Comparison of ENCODE assay signal across 8 mouse cellular contexts in the genomic region with DNA sequence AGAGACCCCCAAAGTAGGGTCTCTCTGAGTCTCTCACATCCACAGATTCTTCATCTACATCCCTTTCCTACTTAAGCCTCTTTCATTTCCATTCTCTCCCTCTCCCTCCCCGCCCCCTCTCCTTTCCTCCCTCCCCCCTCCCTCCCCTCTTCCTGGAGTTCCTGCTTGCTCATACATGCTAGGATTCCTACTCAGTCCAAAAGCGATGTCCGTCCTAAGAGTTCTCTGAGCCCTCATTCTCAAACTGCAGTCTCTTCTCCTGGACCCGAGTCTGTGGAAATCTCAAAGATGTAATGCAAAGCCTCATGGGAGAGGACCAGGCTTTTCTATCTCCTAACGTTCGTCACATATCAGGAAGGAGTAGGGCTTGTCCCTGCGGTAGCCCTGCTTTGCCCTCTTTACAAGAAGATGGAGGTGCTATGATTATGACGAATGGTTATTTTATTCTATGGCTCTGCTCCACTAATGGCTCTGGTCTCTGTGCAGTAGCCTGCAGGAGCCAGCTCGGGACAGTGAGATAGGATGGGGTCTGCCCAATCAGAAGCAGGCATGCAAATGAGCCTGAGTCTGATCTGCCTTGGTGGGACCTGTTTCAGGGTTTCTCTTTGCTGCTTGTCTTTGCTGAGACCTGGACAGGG. TPM values are rescaled to one million over a fixed set of nuclear protein-coding genes. Genes with fewer than 3 reads are reported as not detected.
DNase-seq lines count a peak whose midpoint lies in the region; ATAC-seq lines count a peak whose summit lies in the region.

No protein-coding gene starts in this region.

- peaks cover 29% of the 10 kb centered on the region for H3K4me1 ChIP-seq in kidney, embryonic 15.5 days
- peaks cover 19% of the 10 kb centered on the region for H3K4me1 ChIP-seq in embryonic facial prominence, embryonic 15.5 days
- H3K4me1 ChIP-seq in limb, embryonic 10.5 days, result peaks cover 41% of the 10 kb centered on the region

- DNase-seq in kidney, postnatal 36 days, result no peak
- peak; percentile 57 for DNase-seq in NIH3T3 (ENCODE audit: low read depth)
- DNase-seq in limb, embryonic 10.5 days (ENCODE audit: low spot score), result peak; percentile 58
- DNase-seq in neural tube, embryonic 10.5 days (ENCODE audit: extremely low spot score, low spot score), result peak; percentile 62
- DNase-seq in frontal cortex, postnatal 10 days (ENCODE audit: low spot score in 2 of 2), result no peak
- DNase-seq in urinary bladder, adult 18-20 months (ENCODE audit: low spot score in 2 of 2), result no peak

- WGBS in kidney, embryonic 15.5 days, result 0% methylated on average over 9 of the region's 9 CpGs
- under 1% methylated on average over 9 of the region's 9 CpGs for WGBS in embryonic facial prominence, embryonic 15.5 days
- WGBS in limb, embryonic 10.5 days, result 2% methylated on average over 9 of the region's 9 CpGs

- H3K9ac ChIP-seq in kidney, embryonic 15.5 days, result 0 out of 2 replicates have a peak overlapping the region, but pooled peaks have one; percentile 33
- peak overlapping the region; percentile 15; the same call in 1 of the 2 replicates for H3K9ac ChIP-seq in embryonic facial prominence, embryonic 15.5 days

- ATAC-seq in kidney, embryonic 15.5 days (replicated peaks; ENCODE audit: low FRiP score), result peak; percentile 90
- peak; percentile 52; the same call in 1 of the 2 replicates for ATAC-seq in embryonic facial prominence, embryonic 15.5 days (ENCODE audit: insufficient number of reproducible peaks, low FRiP score, low TSS enrichment, low read depth)

- no peaks in the 10 kb centered on the region for H3K9me3 ChIP-seq in kidney, embryonic 15.5 days (replicated peaks)
- H3K9me3 ChIP-seq in embryonic facial prominence, embryonic 15.5 days (replicated peaks), result no peaks in the 10 kb centered on the region
- no peaks in the 10 kb centered on the region for H3K9me3 ChIP-seq in limb, embryonic 10.5 days (replicated peaks)

- peak overlapping the region; percentile 39 for H3K4me3 ChIP-seq in kidney, embryonic 15.5 days (replicated peaks)
- H3K4me3 ChIP-seq in embryonic facial prominence, embryonic 15.5 days (replicated peaks), result peak overlapping the region; percentile 25
- peak overlapping the region; percentile 49 for H3K4me3 ChIP-seq in limb, embryonic 10.5 days

- no peaks in the 10 kb centered on the region for H3K27me3 ChIP-seq in kidney, embryonic 15.5 days
- H3K27me3 ChIP-seq in embryonic facial prominence, embryonic 15.5 days, result no peaks in the 10 kb centered on the region
- H3K27me3 ChIP-seq in limb, embryonic 10.5 days (ENCODE audit: low read depth, poor library complexity, severe bottlenecking), result no peaks in the 10 kb centered on the region

- peak overlapping the region; percentile 79 for H3K27ac ChIP-seq in kidney, embryonic 15.5 days
- H3K27ac ChIP-seq in embryonic facial prominence, embryonic 15.5 days (replicated peaks), result 0 out of 2 replicates have a peak overlapping the region, but pooled peaks have one; percentile 53
- peak overlapping the region; percentile 78 for H3K27ac ChIP-seq in limb, embryonic 10.5 days

- peak overlapping the region; percentile 65 for H3K4me2 ChIP-seq in kidney, embryonic 15.5 days
- H3K4me2 ChIP-seq in embryonic facial prominence, embryonic 15.5 days (replicated peaks), result peak overlapping the region; percentile 43

- no peaks in the 10 kb centered on the region for H3K36me3 ChIP-seq in kidney, embryonic 15.5 days
- no peaks in the 10 kb centered on the region for H3K36me3 ChIP-seq in embryonic facial prominence, embryonic 15.5 days
- H3K36me3 ChIP-seq in limb, embryonic 10.5 days, result no peaks in the 10 kb centered on the region

RNA-seq across cellular contexts. Expression of a gene that starts 7.8 kb away (rescaled TPM):
- 0.57 and 0.97 TPM in 2 replicates for polyA plus RNA-seq in kidney, embryonic 15.5 days (2015; fragmentation: Nextera tagmentation; extraction: Ambion mirVana)
- polyA plus RNA-seq in embryonic facial prominence, embryonic 15.5 days (2015; fragmentation: Nextera tagmentation; extraction: Ambion mirVana), result 0.77 and 0.94 TPM in 2 replicates
- polyA plus RNA-seq in limb, embryonic 10.5 days (2016; fragmentation: Nextera tagmentation; extraction: Ambion mirVana), result 0.03 TPM in 1 of 2 replicates, not detected in the other

RNA-seq across cellular contexts. Expression of a gene that starts 13.4 kb away (rescaled TPM):
- polyA plus RNA-seq in kidney, embryonic 15.5 days (2015; fragmentation: Nextera tagmentation; extraction: Ambion mirVana), result 1.7 and 2.0 TPM in 2 replicates
- polyA plus RNA-seq in embryonic facial prominence, embryonic 15.5 days (2015; fragmentation: Nextera tagmentation; extraction: Ambion mirVana), result 1.1 and 1.6 TPM in 2 replicates
- polyA plus RNA-seq in limb, embryonic 10.5 days (2016; fragmentation: Nextera tagmentation; extraction: Ambion mirVana), result 2.7 and 2.8 TPM in 2 replicates

RNA-seq across cellular contexts. Expression of a gene that starts 22.2 kb away (rescaled TPM):
- polyA plus RNA-seq in kidney, embryonic 15.5 days (2015; fragmentation: Nextera tagmentation; extraction: Ambion mirVana), result 153 and 156 TPM in 2 replicates
- 124 and 126 TPM in 2 replicates for polyA plus RNA-seq in embryonic facial prominence, embryonic 15.5 days (2015; fragmentation: Nextera tagmentation; extraction: Ambion mirVana)
- polyA plus RNA-seq in limb, embryonic 10.5 days (2016; fragmentation: Nextera tagmentation; extraction: Ambion mirVana), result 210 and 214 TPM in 2 replicates

RNA-seq across cellular contexts. Expression of a gene that starts 29.1 kb away (rescaled TPM):
- 1.1 and 1.2 TPM in 2 replicates for polyA plus RNA-seq in kidney, embryonic 15.5 days (2015; fragmentation: Nextera tagmentation; extraction: Ambion mirVana)
- not detected in 2 replicates for polyA plus RNA-seq in embryonic facial prominence, embryonic 15.5 days (2015; fragmentation: Nextera tagmentation; extraction: Ambion mirVana)
- polyA plus RNA-seq in limb, embryonic 10.5 days (2016; fragmentation: Nextera tagmentation; extraction: Ambion mirVana), result not detected in 2 replicates

RNA-seq across cellular contexts. Expression of a gene that starts 36.2 kb away (rescaled TPM):
- 162 and 166 TPM in 2 replicates for polyA plus RNA-seq in kidney, embryonic 15.5 days (2015; fragmentation: Nextera tagmentation; extraction: Ambion mirVana)
- polyA plus RNA-seq in embryonic facial prominence, embryonic 15.5 days (2015; fragmentation: Nextera tagmentation; extraction: Ambion mirVana), result 141 and 143 TPM in 2 replicates
- polyA plus RNA-seq in limb, embryonic 10.5 days (2016; fragmentation: Nextera tagmentation; extraction: Ambion mirVana), result 148 TPM in 2 replicates

Comparison
In these comparisons a context has a peak if more than half of its experiments do, and no peak if none do; other contexts are left out.
1. DNase-seq: peak in NIH3T3 (single experiment), limb, embryonic 10.5 days (single experiment) and neural tube, embryonic 10.5 days (single experiment); none in kidney, postnatal 36 days (0 of 2), frontal cortex, postnatal 10 days (0 of 2) and urinary bladder, adult 18-20 months (0 of 2).
2. Peak in every context shown above with its lines, with median percentiles within 50 percentile points of each other: H3K27ac ChIP-seq and H3K4me3 ChIP-seq.